Mouse (Mus musculus) right cerebral cortex, postnatal 25 days (tissue): ENCODE measurements at regions not wholly inside any gene's neighbourhood (a gene's known extent, or its start where the extent isn't known, plus 50 kb on each side); places are given as distances from the start of the nearest gene placed in this dataset.

Experiments
- DNase-seq: peaks from one replicate; pipeline ENCODE4 v3.0.0; 2022

GRCm38 (mm10) chr3:80284656-80285055, 400.3 kb downstream of the Fam198b start:
- DNase-seq = no peak

GRCm38 (mm10) chr3:80285246-80285645, 400.9 kb downstream of the Fam198b start:
- DNase-seq = no peak

GRCm38 (mm10) chr3:80293485-80293884, 409.2 kb downstream of the Fam198b start:
- DNase-seq = no peak

- DNase-seq = no peak
Observed at GRCm38 (mm10) chr3:80307632-80308031, 423.3 kb downstream of the Fam198b start.

- no peak for DNase-seq
Observed at GRCm38 (mm10) chr3:80309931-80310330, 425.6 kb downstream of the Fam198b start.

GRCm38 (mm10) chr3:80311689-80312088, 427.4 kb downstream of the Fam198b start:
- DNase-seq = no peak

GRCm38 (mm10) chr3:80322291-80322690, 438.0 kb downstream of the Fam198b start:
- DNase-seq = no peak

GRCm38 (mm10) chr3:80324726-80325125, 440.4 kb downstream of the Fam198b start:
- no peak for DNase-seq

- no peak for DNase-seq
Observed at GRCm38 (mm10) chr3:80331776-80332175, 447.4 kb downstream of the Fam198b start.

GRCm38 (mm10) chr3:80334446-80334893, 450.1 kb downstream of the Fam198b start:
- peak; percentile 32 for DNase-seq

- no peak for DNase-seq
Observed at GRCm38 (mm10) chr3:80336123-80336674, 451.9 kb downstream of the Fam198b start.

GRCm38 (mm10) chr3:80367972-80368371, 434.7 kb downstream of the Gria2 start:
- DNase-seq = no peak

GRCm38 (mm10) chr3:80369214-80369941, 433.3 kb downstream of the Gria2 start:
- DNase-seq = no peak

- DNase-seq = no peak
Observed at GRCm38 (mm10) chr3:80372436-80372835, 430.2 kb downstream of the Gria2 start.

- no peak for DNase-seq
Observed at GRCm38 (mm10) chr3:80385986-80386385, 416.6 kb downstream of the Gria2 start.

GRCm38 (mm10) chr3:80396240-80396639, 406.4 kb downstream of the Gria2 start:
- DNase-seq = no peak

- no peak for DNase-seq
Observed at GRCm38 (mm10) chr3:80420453-80420852, 382.2 kb downstream of the Gria2 start.

GRCm38 (mm10) chr3:80421461-80421860, 381.2 kb downstream of the Gria2 start:
- no peak for DNase-seq

- DNase-seq = no peak
Observed at GRCm38 (mm10) chr3:80422106-80422505, 380.5 kb downstream of the Gria2 start.

GRCm38 (mm10) chr3:80422646-80423045, 380.0 kb downstream of the Gria2 start:
- DNase-seq = peak; percentile 16
